Mouse (Mus musculus) heart, embryonic 14.5 days (tissue): ENCODE measurements around the gene Mafk. TPM values are rescaled to one million over a fixed set of nuclear protein-coding genes. Genes with fewer than 3 reads are reported as not detected.

Source experiments
- ATAC-seq: fragments of 200-750 bp; cut with Nextera tagmentation; 2 replicates; pipeline ENCODE4 v1.8.0; 2017; ENCODE audit warnings: low read depth, moderate TSS enrichment; ENCODE audit not compliant: insufficient number of reproducible peaks, insufficient read depth, low FRiP score
- H3K27ac ChIP-seq, 2 experiments: fragments of 200-500 bp in 1 of 2; fragments of 300-500 bp in 1 of 2; sonication (generic) in 1 of 2; replicated peaks in 1 of 2; 2 replicates each; pipeline ENCODE4 v1.5.1; 2012 to 2014; ENCODE audit warnings: low read depth in 2 of 2, low read length in 2 of 2, control low read depth in 1 of 2, mild to moderate bottlenecking in 1 of 2, mixed read lengths in 1 of 2; ENCODE audit not compliant: control insufficient read depth in 1 of 2, insufficient read depth in 1 of 2
- H3K27me3 ChIP-seq: fragments of 300-500 bp; sonication (generic); 2 replicates; pipeline ENCODE4 v1.6.1; 2014; ENCODE audit warnings: mild to moderate bottlenecking, low read length, control low read depth; ENCODE audit not compliant: control insufficient read depth, insufficient read depth
- H3K36me3 ChIP-seq: fragments of 300-500 bp; sonication (generic); 2 replicates; pipeline ENCODE4 v1.6.1; 2014; ENCODE audit warnings: mild to moderate bottlenecking, control low read depth, low read length, mixed read lengths; ENCODE audit not compliant: control insufficient read depth, insufficient read depth
- H3K4me1 ChIP-seq, 2 experiments: fragments of 200-500 bp in 1 of 2; fragments of 300-500 bp in 1 of 2; sonication (generic) in 1 of 2; 2 replicates each; pipeline ENCODE4 v1.6.1; 2012 to 2014; ENCODE audit warnings: low read length in 2 of 2, control low read depth in 1 of 2, mixed read lengths in 1 of 2; ENCODE audit not compliant: control insufficient read depth in 2 of 2, insufficient read depth in 2 of 2
- H3K4me2 ChIP-seq: fragments of 300-500 bp; sonication (generic); 2 replicates; pipeline ENCODE4 v1.6.1; 2014; ENCODE audit warnings: mild to moderate bottlenecking, low read length
- H3K4me3 ChIP-seq, 2 experiments: fragments of 200-500 bp in 1 of 2; fragments of 300-500 bp in 1 of 2; sonication (generic) in 1 of 2; 2 replicates each; pipeline ENCODE4 v1.5.1; 2012 to 2014; ENCODE audit warnings: low read length in 2 of 2, mild to moderate bottlenecking in 2 of 2, control low read depth in 1 of 2, low read depth in 1 of 2, moderate library complexity in 1 of 2; ENCODE audit not compliant: control insufficient read depth in 1 of 2, insufficient read depth in 1 of 2
- H3K9ac ChIP-seq: fragments of 300-500 bp; sonication (generic); 2 replicates; pipeline ENCODE4 v1.6.1; 2014; ENCODE audit warnings: mild to moderate bottlenecking, low read length
- H3K9me3 ChIP-seq: fragments of 300-500 bp; sonication (generic); 2 replicates; pipeline ENCODE4 v1.6.1; 2016; ENCODE audit warnings: low read length, control low read depth; ENCODE audit not compliant: control insufficient read depth
- WGBS: fragments of 180-500 bp; shearing (Covaris S2); extraction: QIAGEN DNeasy Blood & Tissue Kit; methylation state at CpG from one replicate; pipeline ENCODE4 v1.1.7; 2014; 5-methylcytosine and 5-hydroxymethylcytosine counted together
- polyA plus RNA-seq: library from polyadenylated mRNA; unstranded; fragments of >200 nt; fragmentation: Nextera tagmentation; extraction: Ambion mirVana; gene quantifications from 2 replicates; pipeline ENCODE4 v1.2.1, GENCODE M21; 2014

Gene Mafk
- polyA plus RNA-seq, 1 experiment from 2014 or later, result 11.2 TPM

GRCm38 (mm10) chr5:139819538-139820181 is 28.3 kb downstream of the Mafk start, which contains the start of gene Tmem184a:
Gene Tmem184a, minus strand, starts transcription at chr5:139819917.
- Histone ChIP-seq H3K27me3 (peaks cover 3% of the 10 kb centered on the region; the same call in 1 of the 2 replicates), H3K9me3 (no peaks in the 10 kb centered on the region), H3K27ac (no peak within 1 kb of the TSS), H3K4me1 (peaks cover 7 to 11% of the 10 kb centered on the region in 2 experiments; a peak in 2 of 4 replicates), H3K4me2 (no peak within 1 kb of the TSS), H3K36me3 (peaks cover 27% of the 10 kb centered on the region), H3K9ac (no peak within 1 kb of the TSS), H3K4me3 (no peak within 1 kb of the TSS)
- no peak for ATAC-seq
- WGBS, result 76% methylated on average over 9 of the region's 9 CpGs

GRCm38 (mm10) chr5:139821466-139822459 is 30.4 kb downstream of the Mafk start:
- H3K4me3 ChIP-seq, result no peak overlapping the region
- no peak overlapping the region for H3K9ac ChIP-seq
- H3K4me2 ChIP-seq, result no peak overlapping the region
- no peak for ATAC-seq
- H3K4me1 ChIP-seq, result peaks cover 7 to 10% of the 10 kb centered on the region in 2 experiments
- H3K36me3 ChIP-seq, result peaks cover 29% of the 10 kb centered on the region
- no peaks in the 10 kb centered on the region for H3K27me3 ChIP-seq
- no peaks in the 10 kb centered on the region for H3K9me3 ChIP-seq
- H3K27ac ChIP-seq, result no peak overlapping the region
- 77% methylated on average over 12 of the region's 12 CpGs for WGBS

DNA sequence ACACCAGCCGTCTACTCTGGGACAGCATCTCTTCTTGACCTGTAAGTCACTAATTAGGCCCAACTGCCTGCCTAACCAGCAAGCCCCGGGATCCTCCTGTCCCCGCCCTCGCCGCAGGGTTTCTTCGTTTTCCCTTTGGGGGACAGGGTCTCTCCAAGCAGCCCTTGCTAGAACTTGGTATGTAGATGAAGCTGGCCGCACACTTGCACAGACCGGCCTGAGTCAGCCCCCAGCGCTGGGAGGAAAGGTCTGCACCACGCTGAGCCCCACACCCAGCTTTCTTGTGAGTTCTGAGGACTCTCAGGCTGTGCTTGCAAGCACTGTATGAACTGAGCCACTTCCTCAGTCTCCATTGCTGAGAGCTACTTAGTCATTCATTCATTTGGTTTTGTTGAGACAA is 33.2 kb downstream of the Mafk start:
- H3K4me3 ChIP-seq, result no peak overlapping the region
- H3K36me3 ChIP-seq, result peaks cover 29% of the 10 kb centered on the region
- ATAC-seq, result no peak
- peaks cover 7 to 10% of the 10 kb centered on the region in 2 experiments for H3K4me1 ChIP-seq
- WGBS, result 95% methylated on average over 10 of the region's 10 CpGs
- no peak overlapping the region for H3K27ac ChIP-seq
- no peaks in the 10 kb centered on the region for H3K27me3 ChIP-seq
- no peak overlapping the region for H3K9ac ChIP-seq
- H3K4me2 ChIP-seq, result no peak overlapping the region
- H3K9me3 ChIP-seq, result no peaks in the 10 kb centered on the region

- 44% methylated on average over 11 of the region's 11 CpGs for WGBS
These were observed 34.6 kb downstream of the Mafk start for GRCm38 (mm10) chr5:139825947-139826346.

GRCm38 (mm10) chr5:139826357-139827055 is 35.2 kb downstream of the Mafk start, which contains the start of the genes Gm26938 and Psmg3:
Gene Gm26938, minus strand, starts transcription at chr5:139826407.
Gene Psmg3, minus strand, starts transcription at chr5:139826885.
- Histone ChIP-seq H3K36me3 (peaks cover 29% of the 10 kb centered on the region), H3K4me1 (peaks cover 7 to 10% of the 10 kb centered on the region in 2 experiments), H3K9ac (peak within 1 kb of the TSS; percentile 92), H3K27me3 (no peaks in the 10 kb centered on the region), H3K27ac (peak within 1 kb of the TSS; percentile 60 to 68), H3K9me3 (no peaks in the 10 kb centered on the region), H3K4me3 (peak within 1 kb of the TSS; percentile 83 to 100), H3K4me2 (peak within 1 kb of the TSS; percentile 91)
- WGBS, result under 1% methylated on average over 43 of the region's 43 CpGs
- ATAC-seq, result peak; percentile 72

More at GRCm38 (mm10) chr5:139825947-139826346, 34.6 kb downstream of the Mafk start:
- H3K27ac ChIP-seq, result no peak overlapping the region
- H3K4me3 ChIP-seq, result peak overlapping the region; percentile 83 to 100
- H3K9ac ChIP-seq, result peak overlapping the region; percentile 92
- H3K9me3 ChIP-seq, result no peaks in the 10 kb centered on the region
- no peaks in the 10 kb centered on the region for H3K27me3 ChIP-seq
- peaks cover 29% of the 10 kb centered on the region for H3K36me3 ChIP-seq
- peak overlapping the region; percentile 91 for H3K4me2 ChIP-seq
- ATAC-seq, result no peak
- peaks cover 7 to 10% of the 10 kb centered on the region in 2 experiments for H3K4me1 ChIP-seq

GRCm38 (mm10) chr5:139827593-139827992 is 36.3 kb downstream of the Mafk start:
- Histone ChIP-seq H3K4me1 (peaks cover 7 to 10% of the 10 kb centered on the region in 2 experiments), H3K9ac (no peak overlapping the region), H3K36me3 (peaks cover 21% of the 10 kb centered on the region), H3K4me2 (no peak overlapping the region), H3K27ac (no peak overlapping the region), H3K9me3 (no peaks in the 10 kb centered on the region), H3K4me3 (no peak overlapping the region), H3K27me3 (no peaks in the 10 kb centered on the region)
- no peak for ATAC-seq
- 92% methylated on average over 1 of the region's 1 CpGs for WGBS

DNA sequence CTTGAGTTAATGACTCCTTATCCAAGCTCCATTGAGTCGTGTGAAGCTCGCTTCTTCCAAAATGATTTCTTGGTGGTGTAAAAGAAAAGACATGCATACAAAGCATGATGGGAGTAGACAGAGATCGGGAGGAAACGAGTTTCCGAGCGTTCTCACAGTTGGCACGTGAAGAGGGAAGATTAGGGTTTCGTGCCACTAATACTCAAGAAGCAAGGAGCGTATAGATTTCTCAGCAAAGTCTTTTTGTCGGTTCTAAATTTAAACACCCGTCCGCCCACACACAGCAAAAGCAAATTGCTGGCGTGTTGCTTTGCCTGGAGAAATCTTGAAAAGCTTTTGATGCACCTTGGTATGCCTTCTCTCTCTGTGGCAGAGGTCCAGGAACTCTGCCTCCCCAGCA is 38.1 kb downstream of the Mafk start:
- Histone ChIP-seq H3K4me2 (no peak overlapping the region), H3K9me3 (no peaks in the 10 kb centered on the region), H3K36me3 (peaks cover 5% of the 10 kb centered on the region; the same call in 1 of the 2 replicates), H3K4me1 (peaks cover 7 to 10% of the 10 kb centered on the region in 2 experiments), H3K9ac (no peak overlapping the region), H3K27me3 (no peaks in the 10 kb centered on the region), H3K4me3 (no peak overlapping the region), H3K27ac (no peak overlapping the region)
- ATAC-seq, result no peak
- 63% methylated on average over 13 of the region's 13 CpGs for WGBS
